Mouse (Mus musculus) kidney, embryonic 14.5 days (tissue): Measurements from ENCODE around the gene Rasal1. TPM values are rescaled to one million over a fixed set of nuclear protein-coding genes. Genes with fewer than 3 reads are reported as not detected.

ENCODE experiments used
- ATAC-seq: fragments of 200-750 bp; cut with Nextera tagmentation; 2 replicates; pipeline ENCODE4 v1.8.0; 2017; ENCODE audit warnings: moderate number of reproducible peaks, mild to moderate bottlenecking, moderate TSS enrichment, moderate library complexity; ENCODE audit not compliant: low FRiP score, low TSS enrichment
- H3K27ac ChIP-seq: fragments of 300-500 bp; sonication (generic); 2 replicates; pipeline ENCODE4 v1.5.1; 2014; ENCODE audit warnings: low read depth, mild to moderate bottlenecking, low read length, moderate library complexity, mixed read lengths
- H3K27me3 ChIP-seq: fragments of 300-500 bp; sonication (generic); 2 replicates; pipeline ENCODE4 v1.6.1; 2014; ENCODE audit warnings: mild to moderate bottlenecking, low read length; ENCODE audit not compliant: control insufficient read depth, insufficient read depth
- H3K36me3 ChIP-seq: fragments of 300-500 bp; sonication (generic); 2 replicates; pipeline ENCODE4 v1.6.1; 2014; ENCODE audit warnings: low read length, mixed read lengths; ENCODE audit not compliant: control insufficient read depth, insufficient read depth
- H3K4me1 ChIP-seq: fragments of 300-500 bp; sonication (generic); 2 replicates; pipeline ENCODE4 v1.6.1; 2014; ENCODE audit warnings: low read length, mixed read lengths; ENCODE audit not compliant: control insufficient read depth, insufficient read depth
- H3K4me2 ChIP-seq: fragments of 300-500 bp; sonication (generic); replicated peaks from 2 replicates; pipeline ENCODE4 v1.6.1; 2014; ENCODE audit warnings: low read depth, mild to moderate bottlenecking, low read length
- H3K4me3 ChIP-seq: fragments of 300-500 bp; sonication (generic); 2 replicates; pipeline ENCODE4 v1.5.1; 2014; ENCODE audit warnings: mild to moderate bottlenecking, low read length
- H3K9ac ChIP-seq: fragments of 300-500 bp; sonication (generic); 2 replicates; pipeline ENCODE4 v1.6.1; 2014; ENCODE audit warnings: low read depth, mild to moderate bottlenecking, low read length, moderate library complexity
- H3K9me3 ChIP-seq: fragments of 300-500 bp; sonication (generic); 2 replicates; pipeline ENCODE4 v1.6.1; 2016; ENCODE audit warnings: low read length; ENCODE audit not compliant: control insufficient read depth
- WGBS: fragments of 180-500 bp; shearing (Covaris S2); extraction: QIAGEN DNeasy Blood & Tissue Kit; methylation state at CpG from one replicate; pipeline ENCODE4 v1.1.7; 2014; 5-methylcytosine and 5-hydroxymethylcytosine counted together
- polyA plus RNA-seq: library from polyadenylated mRNA; unstranded; fragments of >200 nt; fragmentation: Nextera tagmentation; extraction: Ambion mirVana; gene quantifications from 2 replicates; pipeline ENCODE4 v1.2.1, GENCODE M21; 2014

The Rasal1 gene
- polyA plus RNA-seq, 1 experiment from 2014 or later: 0.23 TPM

GRCm38 (mm10) chr5:120700996-120701790 is 52.6 kb downstream of the Rasal1 start:
- no peak overlapping the region for H3K27ac ChIP-seq
- ATAC-seq: no peak
- no peak overlapping the region for H3K4me3 ChIP-seq
- H3K27me3 ChIP-seq: peaks cover 8% of the 10 kb centered on the region
- H3K4me2 ChIP-seq: no peak overlapping the region
- H3K9me3 ChIP-seq: no peaks in the 10 kb centered on the region
- no peak overlapping the region for H3K9ac ChIP-seq
- WGBS: 59% methylated on average over 11 of the region's 11 CpGs
- no peaks in the 10 kb centered on the region for H3K4me1 ChIP-seq
- H3K36me3 ChIP-seq: no peaks in the 10 kb centered on the region

GRCm38 (mm10) chr5:120702421-120702820 is 53.8 kb downstream of the Rasal1 start:
- no peak for ATAC-seq
- H3K9ac ChIP-seq: no peak overlapping the region
- H3K4me2 ChIP-seq: no peak overlapping the region
- H3K27ac ChIP-seq: no peak overlapping the region
- H3K36me3 ChIP-seq: no peaks in the 10 kb centered on the region
- no peaks in the 10 kb centered on the region for H3K9me3 ChIP-seq
- H3K4me3 ChIP-seq: no peak overlapping the region
- WGBS: 84% methylated on average over 4 of the region's 4 CpGs
- H3K27me3 ChIP-seq: peaks cover 5% of the 10 kb centered on the region; the same call in 1 of the 2 replicates
- H3K4me1 ChIP-seq: peaks cover 8% of the 10 kb centered on the region

- no peak overlapping the region for H3K27ac ChIP-seq
- H3K9ac ChIP-seq: no peak overlapping the region
- ATAC-seq: no peak
- H3K4me2 ChIP-seq: no peak overlapping the region
- no peak overlapping the region for H3K4me3 ChIP-seq
- WGBS: 75% methylated on average over 2 of the region's 2 CpGs
- H3K4me1 ChIP-seq: peaks cover 8% of the 10 kb centered on the region
- no peaks in the 10 kb centered on the region for H3K36me3 ChIP-seq
- peaks cover 5% of the 10 kb centered on the region; the same call in 1 of the 2 replicates for H3K27me3 ChIP-seq
- H3K9me3 ChIP-seq: no peaks in the 10 kb centered on the region
These were observed 54.4 kb downstream of the Rasal1 start for GRCm38 (mm10) chr5:120702969-120703368.

GRCm38 (mm10) chr5:120703660-120704059 is 55.0 kb downstream of the Rasal1 start:
- no peak overlapping the region for H3K9ac ChIP-seq
- no peaks in the 10 kb centered on the region for H3K36me3 ChIP-seq
- no peaks in the 10 kb centered on the region for H3K9me3 ChIP-seq
- no peak overlapping the region for H3K4me2 ChIP-seq
- peaks cover 8% of the 10 kb centered on the region for H3K4me1 ChIP-seq
- H3K27ac ChIP-seq: no peak overlapping the region
- no peak for ATAC-seq
- WGBS: 78% methylated on average over 3 of the region's 3 CpGs
- H3K4me3 ChIP-seq: no peak overlapping the region
- peaks cover 5% of the 10 kb centered on the region; the same call in 1 of the 2 replicates for H3K27me3 ChIP-seq

GRCm38 (mm10) chr5:120704421-120704820 is 55.8 kb downstream of the Rasal1 start:
- Histone ChIP-seq H3K4me2 (no peak overlapping the region), H3K27ac (no peak overlapping the region), H3K9me3 (no peaks in the 10 kb centered on the region), H3K4me1 (peaks cover 8% of the 10 kb centered on the region), H3K27me3 (peaks cover 5% of the 10 kb centered on the region; the same call in 1 of the 2 replicates), H3K36me3 (no peaks in the 10 kb centered on the region), H3K9ac (no peak overlapping the region), H3K4me3 (no peak overlapping the region)
- ATAC-seq: no peak
- 50% methylated on average over 6 of the region's 6 CpGs for WGBS

- H3K9ac ChIP-seq: peak overlapping the region; percentile 32; the same call in 1 of the 2 replicates
- no peaks in the 10 kb centered on the region for H3K9me3 ChIP-seq
- H3K36me3 ChIP-seq: no peaks in the 10 kb centered on the region
- WGBS: 3% methylated on average over 16 of the region's 16 CpGs
- H3K4me1 ChIP-seq: peaks cover 22% of the 10 kb centered on the region
- no peak overlapping the region for H3K27ac ChIP-seq
- peak; percentile 48 for ATAC-seq
- H3K4me2 ChIP-seq: peak overlapping the region; percentile 41
- H3K27me3 ChIP-seq: peaks cover 20% of the 10 kb centered on the region
- peak overlapping the region; percentile 20 for H3K4me3 ChIP-seq
These were observed 57.9 kb downstream of the Rasal1 start for GRCm38 (mm10) chr5:120706541-120706940.

GRCm38 (mm10) chr5:120706976-120707375 is 58.4 kb downstream of the Rasal1 start:
- Histone ChIP-seq H3K36me3 (no peaks in the 10 kb centered on the region), H3K4me1 (peaks cover 25% of the 10 kb centered on the region), H3K4me3 (peak overlapping the region; percentile 20), H3K4me2 (peak overlapping the region; percentile 41), H3K27ac (no peak overlapping the region), H3K27me3 (peaks cover 24% of the 10 kb centered on the region), H3K9ac (peak overlapping the region; percentile 32; the same call in 1 of the 2 replicates), H3K9me3 (no peaks in the 10 kb centered on the region)
- 37% methylated on average over 13 of the region's 13 CpGs for WGBS
- ATAC-seq: no peak

GRCm38 (mm10) chr5:120710161-120710825 is 61.7 kb downstream of the Rasal1 start:
- H3K9me3 ChIP-seq: no peaks in the 10 kb centered on the region
- peaks cover 43% of the 10 kb centered on the region for H3K27me3 ChIP-seq
- peak overlapping the region; percentile 55 for H3K9ac ChIP-seq
- no peaks in the 10 kb centered on the region for H3K36me3 ChIP-seq
- peak overlapping the region; percentile 90 for H3K4me2 ChIP-seq
- H3K4me1 ChIP-seq: peaks cover 25% of the 10 kb centered on the region
- H3K27ac ChIP-seq: no peak overlapping the region
- H3K4me3 ChIP-seq: peak overlapping the region; percentile 50
- 1% methylated on average over 40 of the region's 40 CpGs for WGBS
- peak; percentile 28; the same call in 1 of the 2 replicates for ATAC-seq

- H3K27ac ChIP-seq: no peak overlapping the region
- WGBS: under 1% methylated on average over 27 of the region's 34 CpGs
- peaks cover 43% of the 10 kb centered on the region for H3K27me3 ChIP-seq
- H3K4me3 ChIP-seq: peak overlapping the region; percentile 50
- H3K4me2 ChIP-seq: peak overlapping the region; percentile 90
- no peaks in the 10 kb centered on the region for H3K9me3 ChIP-seq
- H3K36me3 ChIP-seq: no peaks in the 10 kb centered on the region
- H3K9ac ChIP-seq: peak overlapping the region; percentile 55
- peaks cover 25% of the 10 kb centered on the region for H3K4me1 ChIP-seq
- no peak for ATAC-seq
These were observed 62.2 kb downstream of the Rasal1 start for GRCm38 (mm10) chr5:120710826-120711248.
